25 mouse cellular contexts compared by ENCODE assay signal in the genomic region with DNA sequence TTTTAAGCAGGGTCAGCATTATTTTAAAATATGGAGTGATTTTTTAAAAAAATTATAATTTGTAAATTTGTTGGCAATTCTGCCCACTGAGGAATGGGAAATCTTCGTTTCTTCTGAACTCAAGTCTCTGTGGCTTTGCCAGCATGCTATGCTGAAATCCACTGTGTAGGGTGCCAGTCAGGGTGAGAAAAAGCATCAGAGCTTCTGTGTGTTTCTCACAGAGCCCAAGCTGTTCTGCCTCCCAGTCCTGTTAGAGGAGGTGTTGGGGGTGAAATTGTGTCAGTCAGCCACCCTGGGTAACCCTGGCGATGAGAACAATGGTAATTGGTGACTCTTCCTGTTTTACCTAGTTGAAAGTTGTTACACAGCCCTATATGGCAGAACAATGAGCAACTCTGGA.
DNase-seq lines count a peak whose midpoint lies in the region; ATAC-seq and TF ChIP-seq lines count a peak whose summit lies in the region.
"Had no signal": no experiment of that assay in that cellular context is flagged by ENCODE, and none has a peak within 500 bp of the region (broad histone marks: within the 10 kb centered on the region; RNA-seq: fewer than 3 reads in every experiment).

No protein-coding gene starts in this region.

- no peaks in the 10 kb centered on the region for H3K9me3 ChIP-seq in embryonic facial prominence, embryonic 12.5 days
- no peaks in the 10 kb centered on the region for H3K9me3 ChIP-seq in embryonic facial prominence, embryonic 10.5 days
- no peaks in the 10 kb centered on the region for H3K9me3 ChIP-seq in forebrain, postnatal 0 days (ENCODE audit: low read length)
- H3K9me3 ChIP-seq: embryonic facial prominence, embryonic 15.5 days; G1E; heart, embryonic 10.5 days; hindbrain, embryonic 12.5 days had no signal

- DNase-seq in embryonic facial prominence, embryonic 10.5 days (ENCODE audit: low spot score): no peak
- no peak for DNase-seq in frontal cortex, postnatal 25 days (ENCODE audit: low spot score in 2 of 2)
- DNase-seq in brain, adult 2 months (ENCODE audit: low read depth, low spot score): peak; percentile 27
- DNase-seq in forebrain, postnatal 0 days: peak; percentile 61
- DNase-seq in layer of hippocampus, adult 9-11 months: no peak
- DNase-seq: adrenal gland, adult 8-10 months; adrenal gland, postnatal 36 days; B cell, adult 2 months; cerebellum, adult 18-20 months; cerebellum, adult 9-11 months; cerebellum, postnatal 36 days; gastrocnemius, postnatal 10 days; heart, adult 18-20 months; heart, postnatal 10 days; heart, postnatal 4 days; kidney, adult 11 months had no signal

- no peaks in the 10 kb centered on the region for H3K36me3 ChIP-seq in embryonic facial prominence, embryonic 12.5 days
- no peaks in the 10 kb centered on the region for H3K36me3 ChIP-seq in embryonic facial prominence, embryonic 10.5 days (replicated peaks)
- H3K36me3 ChIP-seq in forebrain, postnatal 0 days (ENCODE audit: insufficient read depth): no peaks in the 10 kb centered on the region
- H3K36me3 ChIP-seq: embryonic facial prominence, embryonic 15.5 days; G1E; heart, embryonic 10.5 days; hindbrain, embryonic 12.5 days had no signal

- no peak overlapping the region for H3K4me2 ChIP-seq in embryonic facial prominence, embryonic 12.5 days (replicated peaks)
- no peak overlapping the region for H3K4me2 ChIP-seq in forebrain, postnatal 0 days (ENCODE audit: low read depth)
- H3K4me2 ChIP-seq: embryonic facial prominence, embryonic 15.5 days; hindbrain, embryonic 12.5 days had no signal

- no peaks in the 10 kb centered on the region for H3K27me3 ChIP-seq in embryonic facial prominence, embryonic 12.5 days
- H3K27me3 ChIP-seq in embryonic facial prominence, embryonic 10.5 days (replicated peaks; ENCODE audit: low read depth, poor library complexity, severe bottlenecking): no peaks in the 10 kb centered on the region
- H3K27me3 ChIP-seq in forebrain, postnatal 0 days (ENCODE audit: insufficient read depth, low read length): no peaks in the 10 kb centered on the region
- H3K27me3 ChIP-seq: embryonic facial prominence, embryonic 15.5 days; hindbrain, embryonic 12.5 days had no signal

- H3K4me3 ChIP-seq in embryonic facial prominence, embryonic 12.5 days: no peak overlapping the region
- H3K4me3 ChIP-seq in embryonic facial prominence, embryonic 10.5 days: no peak overlapping the region
- H3K4me3 ChIP-seq in forebrain, postnatal 0 days (ENCODE audit: low read depth, low read length): no peak overlapping the region
- H3K4me3 ChIP-seq: embryonic facial prominence, embryonic 15.5 days; erythroblast, embryonic 14.5 days; heart, embryonic 10.5 days; hindbrain, embryonic 12.5 days had no signal

- H3K9ac ChIP-seq in embryonic facial prominence, embryonic 12.5 days: no peak overlapping the region
- no peak overlapping the region for H3K9ac ChIP-seq in forebrain, postnatal 0 days
- H3K9ac ChIP-seq: embryonic facial prominence, embryonic 15.5 days; hindbrain, embryonic 12.5 days had no signal

- 63% methylated on average over 2 of the region's 2 CpGs for WGBS in embryonic facial prominence, embryonic 12.5 days
- 78% methylated on average over 2 of the region's 2 CpGs for WGBS in embryonic facial prominence, embryonic 10.5 days
- WGBS in forebrain, postnatal 0 days: 54% methylated on average over 2 of the region's 2 CpGs

- no peak for TF ChIP-seq CTCF in forebrain, postnatal 0 days (IDR thresholded peaks at IDR 0.05; ENCODE audit: low read depth)

- 0 out of 2 replicates have a peak, but pooled peaks have one; percentile 28 for ATAC-seq in embryonic facial prominence, embryonic 12.5 days (ENCODE audit: insufficient number of reproducible peaks, insufficient read depth, low FRiP score, low TSS enrichment)
- peak; percentile 59; the same call in 1 of the 2 replicates for ATAC-seq in frontal cortex, adult (ENCODE audit: low TSS enrichment)
- peak; percentile 94 for ATAC-seq in forebrain, postnatal 0 days
- ATAC-seq: CD4-positive, CD25-positive, alpha-beta regulatory T cell, adult 4 months; hindbrain, postnatal 0 days had no signal

- no peak overlapping the region for H3K27ac ChIP-seq in embryonic facial prominence, embryonic 12.5 days
- no peak overlapping the region for H3K27ac ChIP-seq in embryonic facial prominence, embryonic 10.5 days (replicated peaks)
- H3K27ac ChIP-seq in forebrain, postnatal 0 days (ENCODE audit: low read depth, low read length): no peak overlapping the region
- H3K27ac ChIP-seq: embryonic facial prominence, embryonic 15.5 days; heart, embryonic 10.5 days; hindbrain, embryonic 12.5 days; hindbrain, postnatal 0 days had no signal

- no peaks in the 10 kb centered on the region for H3K4me1 ChIP-seq in embryonic facial prominence, embryonic 12.5 days
- no peaks in the 10 kb centered on the region for H3K4me1 ChIP-seq in embryonic facial prominence, embryonic 10.5 days
- 0 out of 2 replicates have a peak, but pooled peaks cover 3% of the 10 kb centered on the region for H3K4me1 ChIP-seq in forebrain, postnatal 0 days (ENCODE audit: insufficient read depth)
- H3K4me1 ChIP-seq: embryonic facial prominence, embryonic 15.5 days; heart, embryonic 10.5 days; hindbrain, embryonic 12.5 days had no signal

Comparison
In these comparisons a context has a peak if more than half of its experiments do, and no peak if none do; other contexts are left out.
1. ATAC-seq: peak in every context shown above with its lines; median percentile 94 in forebrain, postnatal 0 days; 59 in frontal cortex, adult; 28 in embryonic facial prominence, embryonic 12.5 days.
2. DNase-seq: peak in brain, adult 2 months (single experiment) and forebrain, postnatal 0 days (single experiment); none in embryonic facial prominence, embryonic 10.5 days (single experiment), frontal cortex, postnatal 25 days (0 of 2) and layer of hippocampus, adult 9-11 months (single experiment).